Mouse (Mus musculus) testis, adult 2 months (tissue): ENCODE data around the gene Twistnb.

Experiments
- CTCF ChIP-seq: fragments of 200-500 bp; IDR thresholded peaks from 2 replicates; pipeline ENCODE4 v1.5.1; 2012; ENCODE audit warnings: low read depth, mild to moderate bottlenecking, inconsistent platforms, low read length, moderate library complexity; ENCODE audit not compliant: control insufficient read depth, insufficient read depth, insufficient replicate concordance
- POLR2A ChIP-seq: fragments of 200-500 bp; IDR thresholded peaks from 2 replicates; pipeline ENCODE4 v1.6.1; 2012; ENCODE audit warnings: low read depth, mild to moderate bottlenecking, inconsistent platforms, low read length, moderate library complexity; ENCODE audit not compliant: control insufficient read depth

GRCm38 (mm10) chr12:33411580-33412151 lies 17.8 kb upstream of the Twistnb start:
- no peak for TF ChIP-seq CTCF
- TF ChIP-seq POLR2A: no peak
